Mouse (Mus musculus) stomach, postnatal 0 days (tissue): ENCODE measurements at regions not wholly inside any gene's neighbourhood (a gene's known extent, or its start where the extent isn't known, plus 50 kb on each side); places are given as distances from the start of the nearest gene placed in this dataset.

Source experiments
- ATAC-seq: fragments of 200-750 bp; cut with Nextera tagmentation; 2 replicates; pipeline ENCODE4 v1.8.0; 2017; ENCODE audit not compliant: low FRiP score, low TSS enrichment
- DNase-seq: peaks from one replicate; pipeline ENCODE4 v3.0.0-alpha.2; 2016; ENCODE audit warnings: low spot score
- H3K27ac ChIP-seq: fragments of 300-500 bp; sonication (generic); replicated peaks from 2 replicates; pipeline ENCODE4 v1.5.1; 2014; ENCODE audit warnings: mild to moderate bottlenecking, control low read depth
- H3K27me3 ChIP-seq: fragments of 300-500 bp; sonication (generic); 2 replicates; pipeline ENCODE4 v1.6.1; 2014; ENCODE audit warnings: low read length; ENCODE audit not compliant: control insufficient read depth, insufficient read depth
- H3K36me3 ChIP-seq: fragments of 300-500 bp; sonication (generic); 2 replicates; pipeline ENCODE4 v1.6.1; 2014; ENCODE audit warnings: low read length, mixed read lengths; ENCODE audit not compliant: control insufficient read depth, insufficient read depth
- H3K4me1 ChIP-seq: fragments of 300-500 bp; sonication (generic); replicated peaks from 2 replicates; pipeline ENCODE4 v1.6.1; 2014; ENCODE audit warnings: antibody characterized with exemption; ENCODE audit not compliant: control insufficient read depth, insufficient read depth
- H3K4me2 ChIP-seq: fragments of 300-500 bp; sonication (generic); replicated peaks from 2 replicates; pipeline ENCODE4 v1.6.1; 2014; ENCODE audit warnings: low read depth, mild to moderate bottlenecking, control low read depth, moderate library complexity
- H3K4me3 ChIP-seq: fragments of 300-500 bp; sonication (generic); 2 replicates; pipeline ENCODE4 v1.5.1; 2014; ENCODE audit warnings: low read depth, low read length, control low read depth
- H3K9ac ChIP-seq: fragments of 300-500 bp; sonication (generic); 2 replicates; pipeline ENCODE4 v1.6.1; 2014; ENCODE audit warnings: mild to moderate bottlenecking, low read length, control low read depth, mixed read lengths
- H3K9me3 ChIP-seq: fragments of 300-500 bp; sonication (generic); 2 replicates; pipeline ENCODE4 v1.6.1; 2016; ENCODE audit warnings: low read length; ENCODE audit not compliant: control insufficient read depth
- CTCF ChIP-seq: IDR thresholded peaks from 2 replicates; pipeline ENCODE4 v1.5.1; 2016; ENCODE audit warnings: antibody characterized with exemption, low read depth, mild to moderate bottlenecking, moderate library complexity
- EP300 ChIP-seq: optimal IDR thresholded peaks from 2 replicates; pipeline ENCODE3; 2016; ENCODE audit warnings: antibody characterized with exemption
- WGBS: fragments of 180-500 bp; shearing (Covaris S2); extraction: QIAGEN DNeasy Blood & Tissue Kit; methylation state at CpG from one replicate; pipeline ENCODE4 v1.1.7; 2014; 5-methylcytosine and 5-hydroxymethylcytosine counted together

DNA sequence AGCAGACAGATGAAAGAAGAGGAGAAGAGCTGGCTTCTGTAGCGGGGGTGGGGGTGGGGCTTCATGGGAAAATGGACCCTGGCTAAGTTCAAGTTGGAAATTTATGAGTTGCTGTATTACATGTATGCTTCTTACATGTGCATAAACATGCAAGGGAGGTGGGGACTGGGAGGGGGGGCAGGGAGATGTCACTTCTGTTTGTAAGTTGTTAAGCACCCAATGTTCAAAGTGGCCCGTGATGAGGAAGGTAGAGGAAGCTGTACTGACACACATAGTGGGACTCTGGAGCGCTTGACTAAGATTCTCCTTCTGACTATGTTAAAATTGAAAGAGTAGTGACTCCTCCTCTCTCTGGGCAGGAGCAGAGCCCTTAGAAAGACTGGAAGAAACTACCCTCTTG, 75.0 kb downstream of the Dad1 start:
- DNase-seq = no peak
- 86% methylated on average over 3 of the region's 3 CpGs for WGBS
- H3K4me1 ChIP-seq = no peaks in the 10 kb centered on the region; the same call in 1 of the 2 replicates
- H3K4me2 ChIP-seq = no peak overlapping the region
- no peaks in the 10 kb centered on the region for H3K9me3 ChIP-seq
- H3K9ac ChIP-seq = no peak overlapping the region
- ATAC-seq = no peak
- no peak overlapping the region for H3K27ac ChIP-seq
- H3K27me3 ChIP-seq = no peaks in the 10 kb centered on the region
- no peak overlapping the region for H3K4me3 ChIP-seq
- TF ChIP-seq CTCF = no peak
- no peak for TF ChIP-seq EP300
- no peaks in the 10 kb centered on the region for H3K36me3 ChIP-seq

DNA sequence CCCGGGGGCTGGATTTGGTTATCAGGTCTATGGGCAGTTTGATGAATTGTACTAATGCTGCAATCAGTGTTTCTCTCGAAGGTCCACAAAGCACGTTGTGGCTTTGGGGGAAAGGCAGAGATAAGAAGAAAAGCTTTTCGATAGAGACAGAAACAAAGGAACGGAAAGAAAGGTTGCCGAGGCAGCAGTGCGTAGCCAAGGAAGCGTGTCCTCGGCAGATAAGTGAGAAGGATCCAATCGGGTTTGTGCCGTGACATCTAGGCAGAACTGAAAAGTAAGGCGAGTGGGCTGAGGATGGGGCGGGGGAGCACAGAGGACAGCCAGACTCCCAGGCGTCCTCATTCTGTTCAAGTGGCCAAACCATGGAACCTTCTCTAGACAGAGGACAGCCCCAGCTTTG, 77.4 kb downstream of the Dad1 start:
- H3K4me3 ChIP-seq = no peak overlapping the region
- no peaks in the 10 kb centered on the region for H3K27me3 ChIP-seq
- no peak for ATAC-seq
- H3K4me2 ChIP-seq = no peak overlapping the region
- no peaks in the 10 kb centered on the region; the same call in 1 of the 2 replicates for H3K4me1 ChIP-seq
- no peaks in the 10 kb centered on the region for H3K9me3 ChIP-seq
- no peaks in the 10 kb centered on the region for H3K36me3 ChIP-seq
- 48% methylated on average over 14 of the region's 14 CpGs for WGBS
- no peak for DNase-seq
- no peak overlapping the region for H3K9ac ChIP-seq
- TF ChIP-seq EP300 (no peak), CTCF (no peak)
- no peak overlapping the region for H3K27ac ChIP-seq

GRCm38 (mm10) chr14:54175476-54175875, 78.4 kb downstream of the Dad1 start:
- Histone ChIP-seq H3K27ac (no peak overlapping the region), H3K27me3 (no peaks in the 10 kb centered on the region), H3K36me3 (no peaks in the 10 kb centered on the region), H3K4me1 (no peaks in the 10 kb centered on the region), H3K4me3 (no peak overlapping the region), H3K9ac (no peak overlapping the region), H3K4me2 (no peak overlapping the region), H3K9me3 (no peaks in the 10 kb centered on the region)
- 72% methylated on average over 5 of the region's 5 CpGs for WGBS
- ATAC-seq (no peak), DNase-seq (no peak)
- TF ChIP-seq CTCF (peak; percentile 42), EP300 (no peak)

DNA sequence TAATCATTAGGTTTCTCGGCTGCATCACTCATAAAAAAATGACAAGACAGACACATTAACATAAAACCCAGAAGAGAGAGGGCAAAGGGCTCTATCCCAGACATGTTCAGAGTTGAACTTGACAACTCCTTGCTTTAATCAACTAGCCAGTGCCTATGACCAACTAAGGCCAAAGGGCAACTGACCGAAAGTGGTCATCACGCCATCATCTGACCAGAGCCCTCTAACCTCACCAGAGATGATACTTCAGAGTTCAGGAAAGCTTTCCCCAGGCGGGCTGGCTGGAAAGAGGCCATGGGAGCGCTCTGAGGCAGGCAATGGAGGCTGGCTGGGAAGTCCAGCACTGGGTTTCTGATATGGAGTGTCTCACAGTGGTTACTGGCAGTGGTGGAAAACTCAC, 80.6 kb downstream of the Dad1 start:
- no peaks in the 10 kb centered on the region for H3K4me1 ChIP-seq
- H3K4me2 ChIP-seq = no peak overlapping the region
- H3K27ac ChIP-seq = no peak overlapping the region
- H3K9ac ChIP-seq = no peak overlapping the region
- no peaks in the 10 kb centered on the region for H3K9me3 ChIP-seq
- H3K4me3 ChIP-seq = no peak overlapping the region
- WGBS = 85% methylated on average over 5 of the region's 5 CpGs
- no peaks in the 10 kb centered on the region for H3K36me3 ChIP-seq
- ATAC-seq (no peak), DNase-seq (no peak)
- no peaks in the 10 kb centered on the region for H3K27me3 ChIP-seq
- TF ChIP-seq CTCF (no peak), EP300 (no peak)

GRCm38 (mm10) chr14:54169254-54169653, 84.7 kb downstream of the Dad1 start:
- H3K4me3 ChIP-seq = no peak overlapping the region
- no peak overlapping the region for H3K4me2 ChIP-seq
- H3K27me3 ChIP-seq = no peaks in the 10 kb centered on the region; the same call in 1 of the 2 replicates
- no peaks in the 10 kb centered on the region for H3K36me3 ChIP-seq
- H3K27ac ChIP-seq = no peak overlapping the region
- WGBS = 82% methylated on average over 7 of the region's 7 CpGs
- ATAC-seq (no peak), DNase-seq (no peak)
- TF ChIP-seq EP300 (no peak), CTCF (no peak)
- no peaks in the 10 kb centered on the region for H3K4me1 ChIP-seq
- H3K9ac ChIP-seq = no peak overlapping the region
- H3K9me3 ChIP-seq = no peaks in the 10 kb centered on the region

GRCm38 (mm10) chr14:54168414-54168931, 85.4 kb downstream of the Dad1 start:
- H3K36me3 ChIP-seq = no peaks in the 10 kb centered on the region
- no peak overlapping the region for H3K4me3 ChIP-seq
- no peak overlapping the region for H3K4me2 ChIP-seq
- TF ChIP-seq EP300 (no peak), CTCF (no peak)
- H3K27ac ChIP-seq = no peak overlapping the region
- H3K9ac ChIP-seq = no peak overlapping the region
- WGBS = 70% methylated on average over 4 of the region's 4 CpGs
- H3K4me1 ChIP-seq = no peaks in the 10 kb centered on the region
- ATAC-seq = no peak
- DNase-seq = no peak
- H3K9me3 ChIP-seq = no peaks in the 10 kb centered on the region
- no peaks in the 10 kb centered on the region; the same call in 1 of the 2 replicates for H3K27me3 ChIP-seq
